Mouse (Mus musculus): ENCODE data around the gene Rela.
"Not testable (repeated sequence)": the region's sequence is repeated elsewhere in the genome, so short reads cannot be mapped to it uniquely, and the experiment has no call there.

Gene Rela

GRCm38 (mm10) chr19:5664669-5665257, 27.5 kb downstream of the Rela start:
- DNase-seq (ENCODE audit: low spot score) = no peak

- peak; percentile 6 for DNase-seq (ENCODE audit: low spot score)
Measured at GRCm38 (mm10) chr19:5665465-5665864, 28.2 kb downstream of the Rela start.

DNA sequence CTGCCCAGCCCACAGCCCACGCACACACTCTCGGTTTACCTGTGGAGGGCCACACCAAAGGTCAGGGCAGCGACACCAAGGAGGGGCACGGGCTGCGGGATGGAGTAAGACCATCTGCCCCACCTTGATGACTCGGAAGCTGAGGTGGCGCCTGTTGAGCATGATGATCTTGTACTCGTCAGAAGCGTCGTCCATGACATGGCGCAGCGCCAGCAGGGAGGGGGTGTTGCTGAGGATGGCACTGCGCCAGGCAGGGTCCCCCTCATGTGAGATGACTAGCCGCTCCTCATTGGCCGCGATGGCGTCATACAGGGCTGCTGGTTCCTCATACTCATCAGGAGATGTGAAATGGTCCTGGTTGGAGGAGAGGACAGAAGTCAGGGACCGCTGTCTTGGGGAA, 29.1 kb downstream of the Rela start:
- no peak for DNase-seq (ENCODE audit: low spot score)

DNA sequence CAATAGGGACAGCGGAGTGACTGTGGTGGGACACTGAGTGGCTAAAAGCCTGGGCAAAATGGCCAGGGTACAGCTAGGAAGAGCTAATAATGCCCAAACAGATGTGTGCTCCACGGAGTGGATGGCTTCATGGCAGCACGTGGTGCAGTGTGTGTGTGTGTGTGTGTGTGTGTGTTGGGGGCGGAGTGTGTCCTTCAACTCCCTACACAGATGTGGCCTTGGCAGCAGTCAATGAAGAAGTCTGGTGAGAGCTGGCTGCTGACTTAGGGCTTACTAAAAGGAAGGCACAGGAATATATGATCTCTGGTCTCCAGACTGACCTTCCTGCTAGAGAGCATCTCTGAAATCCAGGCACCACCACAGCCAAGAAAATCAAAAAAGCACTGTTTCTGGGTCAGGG, 31.1 kb downstream of the Rela start:
- DNase-seq (ENCODE audit: low spot score) = no peak

GRCm38 (mm10) chr19:5680432-5680831, 43.1 kb downstream of the Rela start:
- no peak for DNase-seq (ENCODE audit: low spot score)

GRCm38 (mm10) chr19:5684236-5684635, 47.0 kb downstream of the Rela start:
- DNase-seq (ENCODE audit: low spot score) = no peak

GRCm38 (mm10) chr19:5684985-5685384, 47.7 kb downstream of the Rela start:
- DNase-seq (ENCODE audit: low spot score) = no peak

DNA sequence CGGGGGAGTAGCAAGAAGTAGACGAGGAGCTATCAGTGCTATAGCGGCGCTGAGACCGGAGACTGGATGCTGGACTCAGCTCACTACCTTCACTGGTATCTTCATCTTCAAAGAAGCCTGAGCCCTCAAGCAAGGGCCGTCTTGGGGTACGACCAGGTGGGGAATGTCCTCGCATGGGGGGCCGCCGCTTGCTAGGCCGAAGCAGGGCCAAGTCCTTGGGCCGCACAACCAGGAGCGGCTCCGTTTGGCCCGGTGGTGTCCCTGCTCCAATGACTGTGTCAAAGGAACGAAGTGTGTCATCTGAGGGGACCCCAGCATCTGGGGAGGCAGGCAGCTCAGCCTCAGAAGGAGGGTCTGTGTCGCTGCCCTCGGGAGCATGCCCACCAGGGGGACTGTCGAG, 48.1 kb downstream of the Rela start:
- no peak for DNase-seq (ENCODE audit: low spot score)

DNA sequence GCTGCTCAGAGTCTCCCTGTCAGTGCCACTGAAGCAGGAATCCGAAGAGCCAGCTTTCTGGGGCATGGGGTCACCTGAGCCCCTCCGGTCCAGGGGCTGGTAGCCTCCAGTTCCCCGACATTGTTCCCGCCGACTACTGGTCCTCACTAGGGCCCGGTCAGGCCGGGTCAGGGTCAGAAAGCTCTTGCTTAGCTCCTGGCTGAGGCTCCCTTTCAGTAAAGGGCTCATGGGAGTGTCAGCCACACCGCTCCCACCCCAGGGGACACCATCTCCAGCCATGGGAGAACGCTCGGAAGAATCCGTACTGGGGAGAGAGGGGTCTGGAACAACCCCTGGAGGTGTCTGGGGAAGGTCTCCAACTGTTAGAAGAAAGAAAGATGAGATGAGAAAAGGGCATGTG, 48.6 kb downstream of the Rela start:
- no peak for DNase-seq (ENCODE audit: low spot score)

DNA sequence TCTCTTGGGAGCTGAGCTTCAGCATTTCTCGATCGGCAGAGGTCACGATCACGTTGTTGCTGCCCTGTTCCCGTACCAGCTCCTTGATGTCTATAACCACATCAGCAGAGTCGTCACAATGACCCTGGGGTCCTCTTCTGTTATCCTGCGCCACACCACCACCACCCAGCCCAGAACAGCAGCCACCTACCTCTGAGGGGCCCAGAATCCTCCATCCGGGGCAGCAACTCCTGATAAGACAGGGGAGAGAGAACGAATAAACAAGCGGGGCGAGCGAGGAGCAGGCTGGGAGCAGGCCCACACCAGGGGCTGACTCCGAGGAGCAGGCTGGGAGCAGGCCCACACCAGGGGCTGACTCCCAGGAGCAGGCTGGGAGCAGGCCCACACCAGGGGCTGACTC, 49.2 kb downstream of the Rela start:
- DNase-seq (ENCODE audit: low spot score) = no peak

DNA sequence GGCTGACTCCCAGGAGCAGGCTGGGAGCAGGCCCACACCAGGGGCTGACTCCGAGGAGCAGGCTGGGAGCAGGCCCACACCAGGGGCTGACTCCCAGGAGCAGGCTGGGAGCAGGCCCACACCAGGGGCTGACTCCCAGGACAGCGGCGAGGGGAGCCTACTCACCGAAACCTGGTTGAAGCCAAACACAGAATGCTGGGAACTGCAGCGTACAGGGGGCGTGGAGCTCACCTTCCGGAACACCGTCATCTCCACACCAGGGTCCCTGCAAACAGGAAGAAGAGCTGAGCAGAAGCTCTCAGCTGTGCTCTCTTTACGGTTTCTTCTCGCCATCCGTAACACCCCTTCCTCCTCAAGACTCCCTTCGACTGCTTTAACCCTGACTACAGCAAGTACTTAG, 49.7 kb downstream of the Rela start:
- not testable (repeated sequence) for DNase-seq (ENCODE audit: low spot score)

GRCm38 (mm10) chr19:5687738-5688137, 50.5 kb downstream of the Rela start:
- DNase-seq (ENCODE audit: low spot score) = no peak

DNA sequence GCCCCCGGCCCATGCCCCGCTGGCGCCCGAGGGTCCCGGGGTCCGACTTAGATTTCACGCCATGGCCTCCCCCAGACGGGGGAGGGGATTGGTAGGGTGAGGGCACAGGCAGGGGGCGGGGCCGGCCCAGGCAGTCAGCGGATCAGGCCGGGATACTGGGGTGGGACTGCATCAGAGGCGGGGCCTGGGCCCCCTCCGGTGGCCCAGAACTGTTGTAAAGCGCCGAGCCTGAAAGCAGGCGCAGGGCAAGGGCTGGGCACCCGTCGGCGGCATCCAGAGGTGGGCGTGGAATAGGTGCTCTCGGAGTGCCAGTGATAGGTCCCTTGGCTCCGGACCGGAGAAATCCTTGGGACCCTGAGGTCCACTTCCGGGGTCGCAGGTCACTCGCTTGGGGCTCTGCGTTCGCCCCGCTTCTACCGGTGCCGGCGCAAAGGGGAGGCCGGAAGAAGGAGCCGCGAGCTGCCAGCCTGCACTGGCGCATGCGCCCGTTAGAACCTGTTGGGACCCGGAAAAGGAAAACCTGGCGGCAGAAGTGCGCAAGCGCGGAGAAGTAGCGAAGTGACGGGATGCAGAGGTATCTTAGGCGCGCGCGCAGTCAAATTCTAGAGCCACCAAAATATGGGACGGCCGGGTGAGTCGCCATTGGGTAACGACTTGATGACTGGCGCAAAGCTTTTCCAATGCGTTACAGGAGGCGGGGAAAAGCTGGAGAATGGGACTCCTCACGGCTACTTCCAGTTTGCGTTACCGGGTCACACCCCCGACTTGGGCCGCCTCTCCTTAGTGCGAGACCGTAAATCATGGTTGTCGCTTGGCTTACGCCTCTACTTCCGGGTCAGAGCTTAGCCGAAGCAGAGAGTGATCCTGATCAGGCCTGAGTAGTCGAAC, 51.2 kb downstream of the Rela start, which contains the start of the genes Map3k11 and Pcnx3:
TSS of gene Map3k11 (plus strand) at position 543 of the 888 bp plus-strand sequence.
TSS of gene Pcnx3 (minus strand) at position 709 of the 888 bp plus-strand sequence.
- DNase-seq (ENCODE audit: low spot score) = peak; percentile 96

- no peak for DNase-seq (ENCODE audit: low spot score)
Measured at GRCm38 (mm10) chr19:5689088-5689428, 51.8 kb downstream of the Rela start.

DNA sequence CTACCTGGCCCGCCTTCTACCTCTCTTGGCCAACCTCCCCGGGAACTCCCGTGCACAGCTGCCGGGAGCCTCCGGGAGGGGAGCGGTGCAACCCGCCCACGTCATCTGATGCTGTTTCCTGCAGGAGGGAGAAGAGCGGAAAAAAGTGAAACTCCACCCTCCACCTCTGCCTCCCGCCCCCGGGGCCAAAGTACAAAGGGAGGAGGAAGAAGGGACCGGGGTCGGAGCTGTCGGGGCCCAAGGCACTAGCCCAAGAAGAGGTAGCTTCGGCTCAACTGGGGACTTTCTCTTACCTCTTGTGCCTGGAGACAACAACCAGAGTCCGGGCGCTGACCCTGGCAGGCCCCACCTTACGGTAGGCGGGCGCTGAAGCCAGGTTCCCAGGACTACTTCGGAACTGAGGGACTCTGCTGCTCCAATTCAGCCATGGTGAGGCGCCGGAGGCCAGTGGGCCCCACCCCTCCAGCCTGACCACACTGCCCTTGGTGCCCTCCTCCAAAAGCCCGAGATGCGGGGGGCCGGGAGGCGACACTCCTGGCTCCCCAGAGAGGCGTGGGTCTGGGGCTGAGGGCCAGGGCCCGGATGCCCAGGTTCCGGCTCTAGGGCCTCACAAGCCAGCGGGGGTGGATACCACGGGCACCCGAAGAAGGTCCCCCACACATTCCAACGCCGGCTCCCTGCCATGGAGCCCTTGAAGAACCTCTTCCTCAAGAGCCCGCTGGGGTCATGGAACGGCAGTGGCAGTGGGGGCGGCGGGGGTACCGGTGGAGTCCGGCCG, 52.5 kb downstream of the Rela start:
- DNase-seq (ENCODE audit: low spot score) = peak; percentile 87

- no peak for DNase-seq (ENCODE audit: low spot score)
Measured at GRCm38 (mm10) chr19:5690343-5690735, 53.1 kb downstream of the Rela start.

- DNase-seq (ENCODE audit: low spot score) = no peak
Measured at GRCm38 (mm10) chr19:5691601-5692000, 54.3 kb downstream of the Rela start.

GRCm38 (mm10) chr19:5692086-5692912, 55.0 kb downstream of the Rela start:
- DNase-seq (ENCODE audit: low spot score) = no peak

DNA sequence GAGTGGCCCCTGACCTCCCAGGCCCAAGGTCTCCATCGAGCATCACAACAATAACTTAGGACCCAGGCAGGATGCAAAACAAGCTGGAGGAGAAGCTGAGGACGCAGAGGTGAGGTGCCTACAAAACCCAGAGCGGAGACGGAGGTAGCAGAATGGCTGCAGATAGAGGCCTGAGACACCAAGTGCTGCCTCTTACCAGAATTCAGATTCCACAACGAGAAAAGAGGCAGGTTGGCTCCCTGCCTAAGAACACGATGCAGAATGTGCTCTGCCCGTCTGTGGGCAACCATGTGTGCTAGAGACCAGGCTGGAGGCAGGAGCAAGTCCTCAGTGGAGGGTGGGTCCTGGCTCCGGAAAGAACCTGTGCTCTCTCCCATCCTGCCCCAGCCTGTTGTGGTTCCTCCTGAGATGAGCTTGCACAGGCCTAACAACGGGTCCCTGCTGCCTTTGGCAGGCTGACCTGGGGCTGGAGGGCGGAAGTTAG, 55.7 kb downstream of the Rela start:
- no peak for DNase-seq (ENCODE audit: low spot score)

DNA sequence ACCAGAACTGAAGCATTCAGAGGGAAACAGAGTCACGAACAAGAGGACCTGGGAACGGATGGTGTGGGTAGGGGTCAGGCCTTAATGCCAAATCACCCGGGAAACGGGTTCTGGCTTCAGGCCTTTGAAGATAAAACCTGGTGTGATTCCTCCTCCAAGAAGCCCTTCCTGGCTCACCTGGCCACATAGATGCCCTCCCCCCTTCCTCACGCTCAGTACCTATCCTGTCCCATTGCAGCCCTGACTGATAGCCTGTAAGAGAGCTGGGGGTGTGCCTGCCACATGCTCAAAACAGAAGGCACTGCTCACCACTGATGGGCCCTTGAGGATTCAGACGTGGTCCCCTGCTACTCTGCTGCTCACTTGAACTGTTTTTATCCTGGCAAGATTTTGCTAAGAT, 56.5 kb downstream of the Rela start:
- DNase-seq (ENCODE audit: low spot score) = no peak

GRCm38 (mm10) chr19:5695849-5696462, 58.7 kb downstream of the Rela start:
- DNase-seq (ENCODE audit: low spot score) = peak; percentile 73
